Mouse (Mus musculus): ENCODE measurements at regions not wholly inside any gene's neighbourhood (a gene's known extent, or its start where the extent isn't known, plus 50 kb on each side); places are given as distances from the start of the nearest gene placed in this dataset.

- 60% methylated on average over 6 of the region's 6 CpGs for WGBS (ENCODE audit: insufficient replicate concordance)
- Histone ChIP-seq H3K27ac (no peak overlapping the region), H3K9ac (no peak overlapping the region), H3K4me3 (replicated peaks) (no peak overlapping the region), H3K4me1 (replicated peaks) (no peaks in the 10 kb centered on the region), H3K27me3 (no peaks in the 10 kb centered on the region), H3K9me3 (replicated peaks) (no peaks in the 10 kb centered on the region), H3K4me2 (no peak overlapping the region), H3K36me3 (no peaks in the 10 kb centered on the region)
- ATAC-seq (ENCODE audit: low read depth) (no peak), DNase-seq (no peak)
Measured at GRCm38 (mm10) chr8:6448301-6448700, 1343.2 kb upstream of the Slc10a2 start.

- no peaks in the 10 kb centered on the region for H3K4me1 ChIP-seq (replicated peaks)
- H3K36me3 ChIP-seq, result no peaks in the 10 kb centered on the region
- no peak overlapping the region for H3K9ac ChIP-seq
- WGBS (ENCODE audit: insufficient replicate concordance), result 52% methylated on average over 4 of the region's 4 CpGs
- no peak overlapping the region for H3K4me2 ChIP-seq
- no peak overlapping the region for H3K27ac ChIP-seq
- no peaks in the 10 kb centered on the region for H3K9me3 ChIP-seq (replicated peaks)
- no peak for DNase-seq
- H3K27me3 ChIP-seq, result no peaks in the 10 kb centered on the region
- ATAC-seq (ENCODE audit: low read depth), result no peak
- no peak overlapping the region for H3K4me3 ChIP-seq (replicated peaks)
Measured at GRCm38 (mm10) chr8:6439069-6439468, 1333.9 kb upstream of the Slc10a2 start.
